Mouse (Mus musculus): ENCODE results near the gene Ucn. TPM values are rescaled to one million over a fixed set of nuclear protein-coding genes. Genes with fewer than 3 reads are reported as not detected.

The Ucn gene
- polyA plus RNA-seq, 1 experiment from 2014 or later, result not detected

DNA sequence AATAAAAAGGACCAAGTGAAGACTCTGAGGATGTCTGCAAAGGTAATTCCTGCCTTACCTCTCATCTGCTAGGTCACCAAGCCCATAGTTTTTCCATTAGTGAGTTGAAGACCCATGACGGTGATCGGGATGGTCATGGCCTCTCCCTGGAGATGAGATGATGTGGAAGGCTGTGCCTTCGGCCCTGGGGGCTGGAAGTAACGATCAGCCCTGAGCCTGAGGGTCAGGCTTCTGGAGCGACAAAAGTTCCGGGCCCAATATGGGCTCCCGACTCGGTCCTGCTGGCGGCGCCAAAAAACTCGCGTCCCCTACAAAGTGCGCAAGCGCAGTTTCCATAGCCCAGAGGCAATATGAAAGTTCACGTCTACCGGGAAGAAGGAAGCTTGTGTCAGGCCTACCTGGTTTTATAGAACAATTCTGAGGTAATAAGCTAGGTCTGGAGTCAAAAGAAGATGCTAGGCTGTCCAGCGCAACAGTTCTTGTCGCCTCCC, 30.6 kb downstream of the Ucn start, which contains the start of gene Slc30a3:
Slc30a3 (minus strand) TSS at position 238 of the 491 bp plus-strand sequence.
- ATAC-seq (ENCODE audit: insufficient number of reproducible peaks, insufficient read depth, low FRiP score, low read depth), result no peak
- Histone ChIP-seq H3K4me1 (ENCODE audit: control insufficient read depth in 2 of 2, insufficient read depth in 2 of 2, low read length in 2 of 2) (no peaks in the 10 kb centered on the region), H3K9ac (ENCODE audit: low read length) (no peak within 1 kb of the TSS), H3K4me3 (ENCODE audit: control insufficient read depth in 1 of 2, insufficient read depth in 1 of 2, low read depth in 1 of 2, low read length in 2 of 2) (no peak within 1 kb of the TSS), H3K9me3 (ENCODE audit: control insufficient read depth, low read length) (no peaks in the 10 kb centered on the region), H3K4me2 (ENCODE audit: low read length) (no peak within 1 kb of the TSS), H3K27ac (replicated peaks in 1 of 2; ENCODE audit: control insufficient read depth in 1 of 2, insufficient read depth in 1 of 2, low read depth in 2 of 2, low read length in 2 of 2) (no peak within 1 kb of the TSS), H3K27me3 (ENCODE audit: control insufficient read depth, insufficient read depth, low read length) (peaks cover 5% of the 10 kb centered on the region; the same call in 1 of the 2 replicates), H3K36me3 (ENCODE audit: control insufficient read depth, insufficient read depth, low read length) (no peaks in the 10 kb centered on the region)
- 87% methylated on average over 18 of the region's 18 CpGs for WGBS

DNA sequence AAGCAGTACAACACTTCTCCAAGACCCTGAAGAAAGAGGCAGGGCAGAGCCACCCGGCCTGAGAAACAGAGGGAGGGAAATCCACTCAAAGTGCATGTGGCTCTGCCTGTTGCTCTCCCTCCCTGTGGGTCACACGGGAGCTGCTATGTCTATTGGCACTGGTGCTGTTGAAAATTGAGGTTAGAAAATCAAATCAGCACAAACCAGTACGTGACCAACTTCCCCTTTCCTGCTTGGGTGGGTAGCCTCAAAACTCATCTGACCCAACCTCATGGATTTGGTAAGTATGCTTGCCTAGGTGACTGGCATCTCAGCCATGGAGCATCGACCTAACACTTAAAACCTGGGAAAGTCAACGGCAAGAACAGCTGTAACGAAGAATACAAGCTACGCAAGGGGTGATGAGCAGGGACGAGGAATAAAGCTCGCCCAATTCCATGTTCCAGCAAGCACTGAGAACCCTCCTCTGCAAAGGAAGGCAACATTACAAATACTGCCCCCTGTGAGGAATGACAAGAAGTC, 32.8 kb downstream of the Ucn start, which contains the start of gene Dnajc5g:
Dnajc5g (plus strand) TSS at position 472 of the 522 bp plus-strand sequence.
- no peak within 1 kb of the TSS for H3K4me3 ChIP-seq (ENCODE audit: control insufficient read depth in 1 of 2, insufficient read depth in 1 of 2, low read depth in 1 of 2, low read length in 2 of 2)
- no peak within 1 kb of the TSS for H3K27ac ChIP-seq (replicated peaks in 1 of 2; ENCODE audit: control insufficient read depth in 1 of 2, insufficient read depth in 1 of 2, low read depth in 2 of 2, low read length in 2 of 2)
- no peak within 1 kb of the TSS for H3K9ac ChIP-seq (ENCODE audit: low read length)
- 81% methylated on average over 9 of the region's 9 CpGs for WGBS
- H3K4me2 ChIP-seq (ENCODE audit: low read length), result no peak within 1 kb of the TSS
- no peaks in the 10 kb centered on the region for H3K36me3 ChIP-seq (ENCODE audit: control insufficient read depth, insufficient read depth, low read length)
- no peak for ATAC-seq (ENCODE audit: insufficient number of reproducible peaks, insufficient read depth, low FRiP score, low read depth)
- no peaks in the 10 kb centered on the region for H3K4me1 ChIP-seq (ENCODE audit: control insufficient read depth in 2 of 2, insufficient read depth in 2 of 2, low read length in 2 of 2)
- H3K27me3 ChIP-seq (ENCODE audit: control insufficient read depth, insufficient read depth, low read length), result peaks cover 8% of the 10 kb centered on the region; the same call in 1 of the 2 replicates
- H3K9me3 ChIP-seq (ENCODE audit: control insufficient read depth, low read length), result no peaks in the 10 kb centered on the region

DNA sequence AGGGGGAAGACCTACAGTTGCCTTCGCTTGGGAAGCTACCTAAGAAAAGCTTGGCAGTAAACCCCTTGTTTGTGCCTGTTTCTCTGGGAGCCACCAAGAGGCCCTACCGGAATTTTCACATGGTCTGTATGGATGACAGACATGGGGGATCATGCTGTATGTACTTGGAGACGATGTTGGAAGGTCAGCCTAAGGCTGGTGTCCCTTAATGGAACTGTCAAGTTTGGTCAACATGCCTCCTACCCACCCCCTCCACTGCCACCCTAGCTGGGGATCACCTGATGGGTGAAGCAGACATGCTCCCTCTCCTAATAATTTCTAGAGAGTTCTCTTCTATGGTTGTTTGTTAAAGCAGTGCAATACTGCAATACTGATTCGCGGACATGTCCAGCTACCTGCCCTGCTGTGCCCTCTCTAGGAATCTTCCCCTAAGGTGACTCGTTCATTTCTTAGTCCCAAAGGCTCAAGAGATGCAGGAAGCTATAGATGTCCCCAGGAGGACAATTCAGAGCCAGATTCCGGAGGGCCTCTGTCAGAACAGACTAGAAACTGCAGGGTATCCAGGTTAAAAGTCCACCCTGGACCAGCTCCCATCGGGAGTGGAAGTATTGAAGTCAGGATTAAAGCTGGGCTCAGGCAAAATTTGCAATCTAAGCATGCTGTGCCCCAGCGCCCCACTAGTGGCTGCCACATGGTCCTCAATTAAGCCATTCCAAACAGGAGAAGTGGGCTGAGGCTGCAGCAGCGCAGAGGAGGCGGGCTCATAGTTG, 42.7 kb downstream of the Ucn start:
- WGBS, result 31% methylated on average over 11 of the region's 11 CpGs

DNA sequence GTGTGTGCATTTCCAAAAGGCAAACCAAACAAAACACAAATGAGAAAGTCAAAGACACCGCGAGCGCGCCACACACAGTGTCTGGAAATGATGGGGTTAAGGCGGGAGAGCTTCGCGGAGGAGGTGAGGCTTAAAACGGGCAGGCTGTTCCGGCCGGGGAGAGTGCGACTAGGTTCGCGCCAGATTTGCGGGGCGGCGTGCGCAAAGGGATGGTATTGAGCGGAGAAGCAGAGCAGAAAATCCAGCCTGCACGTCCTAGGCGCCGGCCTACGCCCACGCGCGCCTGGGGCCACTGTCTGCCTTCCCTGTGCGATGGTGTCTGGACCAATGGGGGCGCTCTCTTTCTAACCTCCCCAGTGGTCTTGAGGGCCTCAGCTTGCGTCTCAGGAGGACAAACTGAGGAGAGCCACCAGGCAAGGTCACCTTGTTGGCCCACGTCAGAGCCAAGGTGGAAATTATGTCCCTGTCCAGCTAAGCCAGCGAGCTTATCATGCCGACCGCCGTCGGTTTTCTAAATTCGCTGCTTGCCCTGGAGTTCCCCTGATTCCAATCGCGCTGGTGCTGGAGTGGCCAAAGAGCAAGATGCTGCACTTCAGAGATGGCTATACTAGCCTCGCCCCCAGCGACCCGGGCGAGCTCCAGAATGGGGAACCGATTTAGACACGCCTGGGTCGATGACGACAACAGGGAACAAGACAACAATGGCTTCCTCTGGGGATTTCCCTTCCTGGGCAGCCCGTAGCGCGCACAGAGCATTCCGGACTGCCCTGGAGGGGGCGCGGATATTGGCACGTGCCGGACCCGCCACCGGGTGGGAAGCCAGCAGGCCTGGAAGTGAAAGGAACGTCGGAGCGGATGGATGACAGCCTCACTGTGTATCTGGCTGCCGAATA, 43.6 kb downstream of the Ucn start:
- no peak overlapping the region; a peak in 1 of 4 replicates for H3K27ac ChIP-seq (replicated peaks in 1 of 2; ENCODE audit: control insufficient read depth in 1 of 2, insufficient read depth in 1 of 2, low read depth in 2 of 2, low read length in 2 of 2)
- no peaks in the 10 kb centered on the region for H3K36me3 ChIP-seq (ENCODE audit: control insufficient read depth, insufficient read depth, low read length)
- under 1% methylated on average over 59 of the region's 59 CpGs for WGBS
- peak overlapping the region; percentile 39; the same call in 1 of the 2 replicates for H3K9ac ChIP-seq (ENCODE audit: low read length)
- peaks cover 82% of the 10 kb centered on the region for H3K27me3 ChIP-seq (ENCODE audit: control insufficient read depth, insufficient read depth, low read length)
- peak; percentile 69; the same call in 1 of the 2 replicates for ATAC-seq (ENCODE audit: insufficient number of reproducible peaks, insufficient read depth, low FRiP score, low read depth)
- peak overlapping the region; percentile 32 to 39 for H3K4me3 ChIP-seq (ENCODE audit: control insufficient read depth in 1 of 2, insufficient read depth in 1 of 2, low read depth in 1 of 2, low read length in 2 of 2)
- peak overlapping the region; percentile 75 for H3K4me2 ChIP-seq (ENCODE audit: low read length)
- H3K4me1 ChIP-seq (ENCODE audit: control insufficient read depth in 2 of 2, insufficient read depth in 2 of 2, low read length in 2 of 2), result peaks cover 16 to 31% of the 10 kb centered on the region in 2 experiments
- H3K9me3 ChIP-seq (ENCODE audit: control insufficient read depth, low read length), result no peaks in the 10 kb centered on the region

More for the DNA sequence above, 42.7 kb downstream of the Ucn start:
- H3K36me3 ChIP-seq (ENCODE audit: control insufficient read depth, insufficient read depth, low read length), result no peaks in the 10 kb centered on the region
- peak overlapping the region; percentile 75 for H3K4me2 ChIP-seq (ENCODE audit: low read length)
- H3K4me1 ChIP-seq (ENCODE audit: control insufficient read depth in 2 of 2, insufficient read depth in 2 of 2, low read length in 2 of 2), result peaks cover 16 to 31% of the 10 kb centered on the region in 2 experiments
- H3K9ac ChIP-seq (ENCODE audit: low read length), result no peak overlapping the region
- no peak for ATAC-seq (ENCODE audit: insufficient number of reproducible peaks, insufficient read depth, low FRiP score, low read depth)
- H3K9me3 ChIP-seq (ENCODE audit: control insufficient read depth, low read length), result no peaks in the 10 kb centered on the region
- no peak overlapping the region; a peak in 1 of 4 replicates for H3K27ac ChIP-seq (replicated peaks in 1 of 2; ENCODE audit: control insufficient read depth in 1 of 2, insufficient read depth in 1 of 2, low read depth in 2 of 2, low read length in 2 of 2)
- peaks cover 73% of the 10 kb centered on the region for H3K27me3 ChIP-seq (ENCODE audit: control insufficient read depth, insufficient read depth, low read length)
- H3K4me3 ChIP-seq (ENCODE audit: control insufficient read depth in 1 of 2, insufficient read depth in 1 of 2, low read depth in 1 of 2, low read length in 2 of 2), result peak overlapping the region; percentile 32 to 39

DNA sequence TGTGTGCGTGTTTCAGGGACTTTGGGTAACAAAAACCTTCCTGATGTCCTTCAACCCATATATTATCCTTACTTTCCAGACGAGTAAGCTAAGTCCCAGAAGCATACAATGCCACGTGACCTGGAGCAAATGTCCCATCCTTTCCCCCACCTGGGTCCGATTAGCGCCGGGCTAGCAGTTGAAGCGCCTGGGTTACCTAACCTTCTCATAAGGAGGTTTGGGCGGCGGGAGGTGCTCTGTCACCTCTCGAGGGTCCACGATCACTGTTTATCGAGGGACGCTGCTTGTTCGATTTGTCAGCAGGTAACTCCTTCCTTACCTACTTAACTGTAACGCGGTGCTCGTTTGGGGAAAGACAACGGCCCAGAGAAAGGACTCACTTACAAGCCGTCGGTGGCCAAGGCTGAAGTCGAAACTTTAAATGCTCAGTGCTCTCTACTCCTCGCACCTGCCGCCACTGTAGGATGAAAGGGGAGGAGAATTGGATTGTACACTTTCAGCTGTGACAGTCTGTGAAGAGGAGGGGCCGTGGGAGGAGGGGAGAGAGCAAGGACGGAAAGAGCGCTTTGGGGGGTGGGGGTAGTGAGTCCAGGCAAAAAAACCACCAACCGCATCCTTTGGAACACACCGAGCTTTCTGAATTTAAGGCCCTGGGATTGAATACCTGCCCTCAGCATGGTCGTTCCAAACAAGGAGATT, 44.4 kb downstream of the Ucn start:
- Histone ChIP-seq H3K4me3 (ENCODE audit: control insufficient read depth in 1 of 2, insufficient read depth in 1 of 2, low read depth in 1 of 2, low read length in 2 of 2) (peak overlapping the region; percentile 32 to 39), H3K4me1 (ENCODE audit: control insufficient read depth in 2 of 2, insufficient read depth in 2 of 2, low read length in 2 of 2) (peaks cover 16 to 31% of the 10 kb centered on the region in 2 experiments), H3K36me3 (ENCODE audit: control insufficient read depth, insufficient read depth, low read length) (no peaks in the 10 kb centered on the region), H3K4me2 (ENCODE audit: low read length) (peak overlapping the region; percentile 75), H3K27ac (replicated peaks in 1 of 2; ENCODE audit: control insufficient read depth in 1 of 2, insufficient read depth in 1 of 2, low read depth in 2 of 2, low read length in 2 of 2) (no peak overlapping the region), H3K9ac (ENCODE audit: low read length) (no peak overlapping the region; the same call in 1 of the 2 replicates), H3K9me3 (ENCODE audit: control insufficient read depth, low read length) (no peaks in the 10 kb centered on the region), H3K27me3 (ENCODE audit: control insufficient read depth, insufficient read depth, low read length) (peaks cover 90% of the 10 kb centered on the region)
- no peak for ATAC-seq (ENCODE audit: insufficient number of reproducible peaks, insufficient read depth, low FRiP score, low read depth)
- WGBS, result 2% methylated on average over 29 of the region's 29 CpGs

DNA sequence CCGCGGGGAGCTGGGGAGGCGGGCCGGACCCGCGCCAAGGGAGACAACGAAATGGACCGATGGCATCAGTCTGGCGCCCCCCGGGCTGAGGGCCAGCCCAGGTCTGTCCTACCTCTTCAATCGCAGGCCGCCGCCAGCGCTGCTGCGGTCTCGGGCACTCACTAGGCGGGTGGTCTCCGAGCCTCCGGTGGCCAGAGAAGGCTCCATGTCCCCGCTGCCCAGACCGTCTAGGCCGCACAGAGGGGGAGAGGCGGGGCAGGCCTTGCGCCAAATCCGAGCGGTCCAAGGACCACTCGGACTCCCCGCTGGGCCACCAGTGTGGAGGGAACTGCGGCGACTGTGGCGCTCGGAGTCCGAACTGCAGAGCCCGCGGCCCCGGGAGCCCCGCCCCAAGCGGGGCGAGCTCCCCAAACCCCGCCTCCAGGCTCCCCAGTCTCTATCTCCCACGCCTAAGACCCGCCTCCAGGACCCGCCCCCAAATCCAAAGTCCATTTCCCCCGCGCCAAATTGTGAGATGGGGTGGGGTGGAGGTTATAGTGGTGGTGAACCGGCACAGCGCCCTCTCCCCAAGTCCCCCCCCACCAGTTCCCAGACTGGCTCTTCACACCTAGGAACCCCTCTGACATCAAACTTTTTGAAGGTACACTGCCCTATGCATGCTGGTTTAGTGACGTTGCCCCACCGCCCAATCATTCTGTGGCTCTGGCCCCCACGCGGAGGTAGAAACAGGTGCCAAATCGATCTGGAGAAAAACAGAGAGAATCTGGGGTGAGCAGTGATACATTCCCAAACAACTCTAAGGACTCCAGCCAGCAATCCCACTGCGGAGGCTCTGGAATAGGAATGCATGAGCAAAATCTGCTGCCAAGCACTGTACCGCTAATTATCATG, 45.2 kb downstream of the Ucn start:
- H3K27ac ChIP-seq (replicated peaks in 1 of 2; ENCODE audit: control insufficient read depth in 1 of 2, insufficient read depth in 1 of 2, low read depth in 2 of 2, low read length in 2 of 2), result no peak overlapping the region
- no peaks in the 10 kb centered on the region for H3K9me3 ChIP-seq (ENCODE audit: control insufficient read depth, low read length)
- WGBS, result under 1% methylated on average over 53 of the region's 54 CpGs
- no peaks in the 10 kb centered on the region for H3K36me3 ChIP-seq (ENCODE audit: control insufficient read depth, insufficient read depth, low read length)
- H3K9ac ChIP-seq (ENCODE audit: low read length), result peak overlapping the region; percentile 21; the same call in 1 of the 2 replicates
- no peak for ATAC-seq (ENCODE audit: insufficient number of reproducible peaks, insufficient read depth, low FRiP score, low read depth)
- H3K4me1 ChIP-seq (ENCODE audit: control insufficient read depth in 2 of 2, insufficient read depth in 2 of 2, low read length in 2 of 2), result peaks cover 16 to 31% of the 10 kb centered on the region in 2 experiments
- peaks cover 95% of the 10 kb centered on the region for H3K27me3 ChIP-seq (ENCODE audit: control insufficient read depth, insufficient read depth, low read length)
- H3K4me2 ChIP-seq (ENCODE audit: low read length), result peak overlapping the region; percentile 75
- peak overlapping the region; percentile 31 to 41 for H3K4me3 ChIP-seq (ENCODE audit: control insufficient read depth in 1 of 2, insufficient read depth in 1 of 2, low read depth in 1 of 2, low read length in 2 of 2)
